Mouse (Mus musculus) lung, embryonic 14.5 days (tissue): ENCODE measurements around the gene Klhl25. TPM values are rescaled to one million over a fixed set of nuclear protein-coding genes. Genes with fewer than 3 reads are reported as not detected.
"Not testable (repeated sequence)": the region's sequence is repeated elsewhere in the genome, so short reads cannot be mapped to it uniquely, and the experiment has no call there.

ENCODE experiments used
- ATAC-seq: fragments of 200-750 bp; cut with Nextera tagmentation; 2 replicates; pipeline ENCODE4 v1.8.0; 2017; ENCODE audit warnings: mild to moderate bottlenecking, moderate TSS enrichment, moderate library complexity; ENCODE audit not compliant: insufficient read depth
- DNase-seq: peaks from one replicate; pipeline ENCODE4 v3.0.0-alpha.2; 2015
- H3K27ac ChIP-seq: fragments of 300-500 bp; sonication (generic); 2 replicates; pipeline ENCODE4 v1.5.1; 2014; ENCODE audit warnings: low read depth, mild to moderate bottlenecking, moderate library complexity
- H3K27me3 ChIP-seq: fragments of 300-500 bp; sonication (generic); 2 replicates; pipeline ENCODE4 v1.6.1; 2014; ENCODE audit warnings: low read length, control low read depth; ENCODE audit not compliant: insufficient read depth
- H3K36me3 ChIP-seq: fragments of 300-500 bp; sonication (generic); 2 replicates; pipeline ENCODE4 v1.6.1; 2014; ENCODE audit warnings: control low read depth; ENCODE audit not compliant: insufficient read depth
- H3K4me1 ChIP-seq: fragments of 300-500 bp; sonication (generic); 2 replicates; pipeline ENCODE4 v1.6.1; 2014; ENCODE audit warnings: antibody characterized with exemption, control low read depth; ENCODE audit not compliant: insufficient read depth
- H3K4me2 ChIP-seq: fragments of 300-500 bp; sonication (generic); 2 replicates; pipeline ENCODE4 v1.6.1; 2014; ENCODE audit warnings: mild to moderate bottlenecking
- H3K4me3 ChIP-seq: fragments of 300-500 bp; sonication (generic); 2 replicates; pipeline ENCODE4 v1.5.1; 2014; ENCODE audit warnings: low read depth, low read length
- H3K9ac ChIP-seq: fragments of 300-500 bp; sonication (generic); 2 replicates; pipeline ENCODE4 v1.6.1; 2014
- H3K9me3 ChIP-seq: fragments of 300-500 bp; sonication (generic); 2 replicates; pipeline ENCODE4 v1.6.1; 2016; ENCODE audit warnings: low read depth, low read length, control low read depth
- CTCF ChIP-seq: IDR thresholded peaks from 2 replicates; pipeline ENCODE4 v1.5.1; 2016; ENCODE audit warnings: antibody characterized with exemption, low read depth
- WGBS: fragments of 180-500 bp; shearing (Covaris S2); extraction: QIAGEN DNeasy Blood & Tissue Kit; methylation state at CpG from one replicate; pipeline ENCODE4 v1.1.7; 2014; 5-methylcytosine and 5-hydroxymethylcytosine counted together
- polyA plus RNA-seq: library from polyadenylated mRNA; unstranded; fragments of >200 nt; fragmentation: Nextera tagmentation; extraction: Ambion mirVana; gene quantifications from 2 replicates; pipeline ENCODE4 v1.2.1, GENCODE M21; 2014

The Klhl25 gene
- polyA plus RNA-seq, 1 experiment from 2014 or later, result 18.6 TPM

- no peak overlapping the region for H3K4me2 ChIP-seq
- peak; percentile 35 for DNase-seq
- H3K36me3 ChIP-seq, result peaks cover 5% of the 10 kb centered on the region; the same call in 1 of the 2 replicates
- H3K9ac ChIP-seq, result no peak overlapping the region
- peak overlapping the region; percentile 73 for H3K27ac ChIP-seq
- H3K9me3 ChIP-seq, result no peaks in the 10 kb centered on the region
- peak; percentile 26 for ATAC-seq
- TF ChIP-seq CTCF, result no peak
- 54% methylated on average over 6 of the region's 6 CpGs for WGBS
- peaks cover 17% of the 10 kb centered on the region for H3K4me1 ChIP-seq
- H3K4me3 ChIP-seq, result no peak overlapping the region
- no peaks in the 10 kb centered on the region for H3K27me3 ChIP-seq
Observed at GRCm38 (mm10) chr7:75854231-75854925, 6.3 kb downstream of the Klhl25 start.

- DNase-seq (no peak), ATAC-seq (no peak)
- peaks cover 8% of the 10 kb centered on the region; the same call in 1 of the 2 replicates for H3K36me3 ChIP-seq
- no peak overlapping the region for H3K4me3 ChIP-seq
- H3K27ac ChIP-seq, result peak overlapping the region; percentile 73
- peaks cover 16% of the 10 kb centered on the region; the same call in 1 of the 2 replicates for H3K4me1 ChIP-seq
- H3K9ac ChIP-seq, result no peak overlapping the region
- H3K27me3 ChIP-seq, result no peaks in the 10 kb centered on the region
- no peaks in the 10 kb centered on the region for H3K9me3 ChIP-seq
- 59% methylated on average over 6 of the region's 6 CpGs for WGBS
- no peak for TF ChIP-seq CTCF
- H3K4me2 ChIP-seq, result no peak overlapping the region
Observed at GRCm38 (mm10) chr7:75855028-75855427, 6.9 kb downstream of the Klhl25 start.

GRCm38 (mm10) chr7:75856259-75856658, 8.1 kb downstream of the Klhl25 start:
- WGBS, result 71% methylated on average over 11 of the region's 11 CpGs
- no peak overlapping the region for H3K9ac ChIP-seq
- H3K4me1 ChIP-seq, result peaks cover 16% of the 10 kb centered on the region; the same call in 1 of the 2 replicates
- no peak for TF ChIP-seq CTCF
- no peaks in the 10 kb centered on the region for H3K9me3 ChIP-seq
- no peak for DNase-seq
- no peak for ATAC-seq
- H3K27ac ChIP-seq, result 0 out of 2 replicates have a peak overlapping the region, but pooled peaks have one; percentile 24
- no peaks in the 10 kb centered on the region for H3K27me3 ChIP-seq
- H3K36me3 ChIP-seq, result peaks cover 6% of the 10 kb centered on the region; the same call in 1 of the 2 replicates
- no peak overlapping the region for H3K4me3 ChIP-seq
- H3K4me2 ChIP-seq, result no peak overlapping the region

- Histone ChIP-seq H3K4me3 (no peak overlapping the region), H3K9ac (no peak overlapping the region), H3K36me3 (0 out of 2 replicates have a peak, but pooled peaks cover 9% of the 10 kb centered on the region), H3K9me3 (no peaks in the 10 kb centered on the region), H3K4me1 (peaks cover 8% of the 10 kb centered on the region; the same call in 1 of the 2 replicates), H3K27me3 (no peaks in the 10 kb centered on the region), H3K27ac (no peak overlapping the region), H3K4me2 (no peak overlapping the region)
- 76% methylated on average over 9 of the region's 9 CpGs for WGBS
- no peak for ATAC-seq
- no peak for DNase-seq
- TF ChIP-seq CTCF, result no peak
Observed at GRCm38 (mm10) chr7:75859771-75860196, 11.7 kb downstream of the Klhl25 start.

GRCm38 (mm10) chr7:75861638-75862426, 13.7 kb downstream of the Klhl25 start:
- not testable (repeated sequence) for H3K27ac ChIP-seq, H3K9me3 ChIP-seq, ATAC-seq, H3K9ac ChIP-seq, H3K4me3 ChIP-seq, H3K27me3 ChIP-seq, DNase-seq, H3K4me1 ChIP-seq, H3K4me2 ChIP-seq
- WGBS, result 68% methylated on average over 6 of the region's 7 CpGs
- H3K36me3 ChIP-seq, result peaks cover 28% of the 10 kb centered on the region

GRCm38 (mm10) chr7:75862427-75862781, 14.3 kb downstream of the Klhl25 start:
- not testable (repeated sequence) for H3K4me1 ChIP-seq, DNase-seq, H3K27ac ChIP-seq, H3K9ac ChIP-seq, H3K4me2 ChIP-seq, H3K9me3 ChIP-seq, H3K4me3 ChIP-seq, H3K27me3 ChIP-seq, ATAC-seq
- WGBS, result 79% methylated on average over 6 of the region's 6 CpGs
- peaks cover 34% of the 10 kb centered on the region for H3K36me3 ChIP-seq

- H3K9ac ChIP-seq, H3K27me3 ChIP-seq, H3K4me2 ChIP-seq, ATAC-seq, H3K9me3 ChIP-seq, H3K4me1 ChIP-seq, H3K27ac ChIP-seq, H3K4me3 ChIP-seq, DNase-seq: not testable (repeated sequence)
- H3K36me3 ChIP-seq, result peaks cover 41% of the 10 kb centered on the region
- 76% methylated on average over 5 of the region's 5 CpGs for WGBS
Observed at GRCm38 (mm10) chr7:75863248-75863911, 15.3 kb downstream of the Klhl25 start.
